Mouse (Mus musculus) gastrocnemius, postnatal 4 days (tissue): ENCODE measurements at regions not wholly inside any gene's neighbourhood (a gene's known extent, or its start where the extent isn't known, plus 50 kb on each side); places are given as distances from the start of the nearest gene placed in this dataset.

Source experiments
- DNase-seq, 2 experiments: peaks; one replicate each; pipeline ENCODE4 v3.0.0; 2021 to 2022; ENCODE audit warnings: low spot score in 2 of 2, mixed read lengths in 2 of 2

- DNase-seq, result no peak
Observed at GRCm38 (mm10) chr15:86737945-86738344, 523.7 kb downstream of the Tbc1d22a start.

GRCm38 (mm10) chr15:86738356-86738755, 524.1 kb downstream of the Tbc1d22a start:
- DNase-seq, result no peak

- DNase-seq, result no peak
Observed at GRCm38 (mm10) chr15:86738776-86739175, 524.5 kb downstream of the Tbc1d22a start.

GRCm38 (mm10) chr15:86751436-86752136, 537.3 kb downstream of the Tbc1d22a start:
- DNase-seq, result no peak

- no peak for DNase-seq
Observed at GRCm38 (mm10) chr15:86763581-86764375, 549.5 kb downstream of the Tbc1d22a start.

GRCm38 (mm10) chr15:86767623-86768022, 553.4 kb downstream of the Tbc1d22a start:
- no peak for DNase-seq

GRCm38 (mm10) chr15:86773041-86773440, 558.8 kb downstream of the Tbc1d22a start:
- DNase-seq, result no peak

- no peak for DNase-seq
Observed at GRCm38 (mm10) chr15:86777998-86778397, 563.7 kb downstream of the Tbc1d22a start.

GRCm38 (mm10) chr15:86781160-86781559, 566.9 kb downstream of the Tbc1d22a start:
- DNase-seq, result no peak

GRCm38 (mm10) chr15:86794716-86795115, 580.5 kb downstream of the Tbc1d22a start:
- no peak for DNase-seq

GRCm38 (mm10) chr15:86798474-86799178, 584.4 kb downstream of the Tbc1d22a start:
- no peak for DNase-seq

- no peak for DNase-seq
Observed at GRCm38 (mm10) chr15:86807296-86808080, 593.2 kb downstream of the Tbc1d22a start.

- no peak for DNase-seq
Observed at GRCm38 (mm10) chr15:86811821-86812220, 597.6 kb downstream of the Tbc1d22a start.

- no peak for DNase-seq
Observed at GRCm38 (mm10) chr15:86814808-86815421, 600.7 kb downstream of the Tbc1d22a start.

- peak in 1 of 2 experiments; percentile 27 for DNase-seq
Observed at GRCm38 (mm10) chr15:86835996-86836395, 621.7 kb downstream of the Tbc1d22a start.

GRCm38 (mm10) chr15:86852161-86852870, 638.1 kb downstream of the Tbc1d22a start:
- no peak for DNase-seq

- no peak for DNase-seq
Observed at GRCm38 (mm10) chr15:86858356-86858906, 644.2 kb downstream of the Tbc1d22a start.

GRCm38 (mm10) chr15:86875721-86876309, 661.6 kb downstream of the Tbc1d22a start:
- DNase-seq, result no peak

GRCm38 (mm10) chr15:86896974-86897373, 647.1 kb upstream of the Fam19a5 start:
- no peak for DNase-seq
